Mouse (Mus musculus): ENCODE data around the gene Map3k10. TPM values are rescaled to one million over a fixed set of nuclear protein-coding genes. Genes with fewer than 3 reads are reported as not detected.

Gene Map3k10
- polyA plus RNA-seq, 1 experiment from 2014 or later: 6.9 TPM

- DNase-seq (ENCODE audit: low spot score): no peak
- 52% methylated on average over 9 of the region's 9 CpGs for WGBS
- peak overlapping the region; percentile 100 for H3K4me2 ChIP-seq (ENCODE audit: low read depth, low read length)
- H3K9ac ChIP-seq (replicated peaks; ENCODE audit: low read length): peak overlapping the region; percentile 86
- no peaks in the 10 kb centered on the region for H3K27me3 ChIP-seq (ENCODE audit: control insufficient read depth, insufficient read depth, low read length)
- H3K27ac ChIP-seq (replicated peaks; ENCODE audit: low read depth, low read length): no peak overlapping the region
- H3K9me3 ChIP-seq (replicated peaks; ENCODE audit: control insufficient read depth, low read length): no peaks in the 10 kb centered on the region
- H3K4me1 ChIP-seq (ENCODE audit: control insufficient read depth, insufficient read depth, low read length): no peaks in the 10 kb centered on the region; the same call in 1 of the 2 replicates
- no peaks in the 10 kb centered on the region for H3K36me3 ChIP-seq (replicated peaks; ENCODE audit: control insufficient read depth, insufficient read depth, low read depth, low read length)
- H3K4me3 ChIP-seq (ENCODE audit: low read depth, low read length): peak overlapping the region; percentile 89
- ATAC-seq (replicated peaks; ENCODE audit: insufficient number of reproducible peaks, low FRiP score, low TSS enrichment, low read depth): 0 out of 2 replicates have a peak, but pooled peaks have one; percentile 14
Measured at GRCm38 (mm10) chr7:27673064-27673574, 1.3 kb downstream of the Map3k10 start.

GRCm38 (mm10) chr7:27662038-27662437 is 12.4 kb downstream of the Map3k10 start:
- H3K4me1 ChIP-seq (ENCODE audit: control insufficient read depth, insufficient read depth, low read length): no peaks in the 10 kb centered on the region
- no peaks in the 10 kb centered on the region for H3K9me3 ChIP-seq (replicated peaks; ENCODE audit: control insufficient read depth, low read length)
- 88% methylated on average over 4 of the region's 4 CpGs for WGBS
- no peak overlapping the region for H3K27ac ChIP-seq (replicated peaks; ENCODE audit: low read depth, low read length)
- DNase-seq (ENCODE audit: low spot score) (no peak), ATAC-seq (replicated peaks; ENCODE audit: insufficient number of reproducible peaks, low FRiP score, low TSS enrichment, low read depth) (no peak)
- H3K27me3 ChIP-seq (ENCODE audit: control insufficient read depth, insufficient read depth, low read length): peaks cover 17% of the 10 kb centered on the region
- H3K4me3 ChIP-seq (ENCODE audit: low read depth, low read length): no peak overlapping the region
- no peaks in the 10 kb centered on the region; the same call in 1 of the 2 replicates for H3K36me3 ChIP-seq (replicated peaks; ENCODE audit: control insufficient read depth, insufficient read depth, low read depth, low read length)
- no peak overlapping the region for H3K9ac ChIP-seq (replicated peaks; ENCODE audit: low read length)
- no peak overlapping the region for H3K4me2 ChIP-seq (ENCODE audit: low read depth, low read length)

DNA sequence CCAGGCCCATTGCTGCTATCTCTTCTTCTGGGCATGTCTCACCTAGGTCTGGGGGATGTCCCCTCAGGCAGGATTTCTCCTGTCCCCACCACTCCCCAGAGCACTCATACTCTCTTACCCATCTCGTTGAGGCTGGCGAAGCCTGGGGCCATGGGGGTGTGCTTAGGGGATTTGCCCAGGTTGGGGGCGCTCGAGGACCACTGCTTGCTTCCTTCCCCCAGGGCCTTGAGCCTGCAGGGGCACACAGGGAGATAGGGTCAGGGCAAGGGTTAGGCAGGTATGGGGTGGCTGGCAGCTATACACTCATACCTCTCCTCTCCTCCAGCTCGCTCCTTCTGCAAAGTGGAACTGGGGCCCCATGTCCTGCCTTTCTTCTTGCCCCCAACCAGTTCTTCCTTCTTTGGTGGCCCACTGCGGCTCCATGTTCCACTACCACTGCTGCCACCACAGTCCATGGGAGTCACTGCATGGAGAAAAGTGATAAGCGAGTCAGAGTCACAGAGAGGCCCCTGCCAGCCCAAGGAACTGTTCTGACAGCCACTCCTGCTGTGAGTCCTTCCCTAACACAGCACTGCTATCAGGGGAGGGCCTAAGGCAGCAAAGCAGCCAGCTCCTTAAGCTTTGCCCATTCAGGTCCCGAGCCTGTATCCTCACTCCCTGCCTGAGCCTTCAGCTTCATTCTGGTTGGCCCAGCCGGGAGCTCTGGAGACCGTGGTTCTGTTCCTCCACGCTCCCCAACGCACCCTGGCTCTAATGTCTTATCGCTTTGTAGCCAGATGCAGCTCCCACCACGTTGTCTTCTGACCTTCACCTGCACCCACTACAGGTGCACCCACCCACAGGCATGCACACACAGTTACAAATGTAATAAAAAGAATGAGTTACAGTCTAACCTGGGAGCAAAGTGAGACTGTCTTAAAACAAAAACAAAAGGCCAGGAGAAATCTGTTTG is 15.4 kb downstream of the Map3k10 start:
- Histone ChIP-seq H3K4me2 (ENCODE audit: low read depth, low read length) (no peak overlapping the region), H3K4me1 (ENCODE audit: control insufficient read depth, insufficient read depth, low read length) (peaks cover 2% of the 10 kb centered on the region), H3K27ac (replicated peaks; ENCODE audit: low read depth, low read length) (no peak overlapping the region), H3K4me3 (ENCODE audit: low read depth, low read length) (no peak overlapping the region), H3K36me3 (replicated peaks; ENCODE audit: control insufficient read depth, insufficient read depth, low read depth, low read length) (no peaks in the 10 kb centered on the region; the same call in 1 of the 2 replicates), H3K27me3 (ENCODE audit: control insufficient read depth, insufficient read depth, low read length) (peaks cover 26% of the 10 kb centered on the region), H3K9ac (replicated peaks; ENCODE audit: low read length) (no peak overlapping the region), H3K9me3 (replicated peaks; ENCODE audit: control insufficient read depth, low read length) (no peaks in the 10 kb centered on the region)
- no peak for ATAC-seq (replicated peaks; ENCODE audit: insufficient number of reproducible peaks, low FRiP score, low TSS enrichment, low read depth)
- no peak for DNase-seq (ENCODE audit: low spot score)
- 54% methylated on average over 14 of the region's 14 CpGs for WGBS

- ATAC-seq (replicated peaks; ENCODE audit: insufficient number of reproducible peaks, low FRiP score, low TSS enrichment, low read depth) (no peak), DNase-seq (ENCODE audit: low spot score) (no peak)
- H3K9me3 ChIP-seq (replicated peaks; ENCODE audit: control insufficient read depth, low read length): no peaks in the 10 kb centered on the region
- H3K4me3 ChIP-seq (ENCODE audit: low read depth, low read length): no peak overlapping the region
- H3K4me1 ChIP-seq (ENCODE audit: control insufficient read depth, insufficient read depth, low read length): peaks cover 4% of the 10 kb centered on the region
- H3K4me2 ChIP-seq (ENCODE audit: low read depth, low read length): no peak overlapping the region
- 23% methylated on average over 48 of the region's 53 CpGs for WGBS
- H3K9ac ChIP-seq (replicated peaks; ENCODE audit: low read length): no peak overlapping the region
- H3K27me3 ChIP-seq (ENCODE audit: control insufficient read depth, insufficient read depth, low read length): peaks cover 33% of the 10 kb centered on the region
- no peak overlapping the region for H3K27ac ChIP-seq (replicated peaks; ENCODE audit: low read depth, low read length)
- no peaks in the 10 kb centered on the region for H3K36me3 ChIP-seq (replicated peaks; ENCODE audit: control insufficient read depth, insufficient read depth, low read depth, low read length)
Measured at GRCm38 (mm10) chr7:27657824-27658395, 16.5 kb downstream of the Map3k10 start.

DNA sequence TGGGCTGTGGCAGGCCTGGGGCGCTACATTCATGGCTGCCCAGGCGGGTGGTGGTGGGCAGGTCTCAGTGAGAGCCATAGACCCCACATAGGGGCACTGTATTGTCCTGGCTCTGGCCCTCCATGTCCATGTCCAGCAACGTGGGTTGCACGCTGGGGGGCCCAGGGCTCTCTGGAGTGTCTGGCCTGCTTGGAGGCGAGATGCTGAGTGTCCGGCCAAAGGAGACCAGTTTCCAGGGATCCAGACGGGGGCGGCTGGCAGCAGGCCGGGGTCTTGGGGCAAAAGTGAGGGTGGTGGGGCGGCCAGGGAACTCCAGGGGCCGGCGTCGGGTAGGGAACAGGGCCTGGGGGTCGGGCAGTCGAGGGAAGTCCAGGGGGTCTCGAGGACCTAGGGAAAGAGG is 17.8 kb downstream of the Map3k10 start:
- H3K4me2 ChIP-seq (ENCODE audit: low read depth, low read length): no peak overlapping the region
- H3K27me3 ChIP-seq (ENCODE audit: control insufficient read depth, insufficient read depth, low read length): peaks cover 39% of the 10 kb centered on the region
- no peak for ATAC-seq (replicated peaks; ENCODE audit: insufficient number of reproducible peaks, low FRiP score, low TSS enrichment, low read depth)
- 91% methylated on average over 16 of the region's 16 CpGs for WGBS
- no peaks in the 10 kb centered on the region for H3K36me3 ChIP-seq (replicated peaks; ENCODE audit: control insufficient read depth, insufficient read depth, low read depth, low read length)
- H3K27ac ChIP-seq (replicated peaks; ENCODE audit: low read depth, low read length): no peak overlapping the region
- H3K9ac ChIP-seq (replicated peaks; ENCODE audit: low read length): no peak overlapping the region
- no peak for DNase-seq (ENCODE audit: low spot score)
- peaks cover 4% of the 10 kb centered on the region for H3K4me1 ChIP-seq (ENCODE audit: control insufficient read depth, insufficient read depth, low read length)
- H3K9me3 ChIP-seq (replicated peaks; ENCODE audit: control insufficient read depth, low read length): no peaks in the 10 kb centered on the region
- no peak overlapping the region for H3K4me3 ChIP-seq (ENCODE audit: low read depth, low read length)

DNA sequence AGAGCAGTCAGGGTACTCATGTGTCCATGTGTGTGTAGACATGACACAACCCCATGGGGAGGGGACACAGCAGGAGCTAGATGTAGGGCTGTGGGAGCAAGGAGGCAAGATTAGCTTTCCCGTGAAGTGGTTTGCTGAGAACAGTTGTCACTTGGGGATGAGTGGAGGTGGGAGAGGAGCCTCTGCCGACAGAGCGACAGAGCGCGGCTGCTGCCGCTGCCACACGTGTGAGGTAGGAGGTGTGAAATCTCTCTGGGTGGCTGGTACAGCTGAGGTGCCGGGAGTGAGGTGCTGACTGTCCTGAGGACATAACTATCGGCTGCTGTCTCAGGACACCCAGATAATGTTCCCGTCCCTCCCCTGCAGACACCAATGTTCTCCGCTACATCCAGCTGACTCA is 18.9 kb downstream of the Map3k10 start:
- no peaks in the 10 kb centered on the region for H3K36me3 ChIP-seq (replicated peaks; ENCODE audit: control insufficient read depth, insufficient read depth, low read depth, low read length)
- no peak overlapping the region for H3K9ac ChIP-seq (replicated peaks; ENCODE audit: low read length)
- no peak overlapping the region for H3K4me2 ChIP-seq (ENCODE audit: low read depth, low read length)
- ATAC-seq (replicated peaks; ENCODE audit: insufficient number of reproducible peaks, low FRiP score, low TSS enrichment, low read depth) (no peak), DNase-seq (ENCODE audit: low spot score) (no peak)
- 76% methylated on average over 11 of the region's 11 CpGs for WGBS
- H3K9me3 ChIP-seq (replicated peaks; ENCODE audit: control insufficient read depth, low read length): no peaks in the 10 kb centered on the region
- H3K4me1 ChIP-seq (ENCODE audit: control insufficient read depth, insufficient read depth, low read length): peaks cover 4% of the 10 kb centered on the region
- H3K4me3 ChIP-seq (ENCODE audit: low read depth, low read length): no peak overlapping the region
- H3K27me3 ChIP-seq (ENCODE audit: control insufficient read depth, insufficient read depth, low read length): peaks cover 39% of the 10 kb centered on the region
- H3K27ac ChIP-seq (replicated peaks; ENCODE audit: low read depth, low read length): no peak overlapping the region

DNA sequence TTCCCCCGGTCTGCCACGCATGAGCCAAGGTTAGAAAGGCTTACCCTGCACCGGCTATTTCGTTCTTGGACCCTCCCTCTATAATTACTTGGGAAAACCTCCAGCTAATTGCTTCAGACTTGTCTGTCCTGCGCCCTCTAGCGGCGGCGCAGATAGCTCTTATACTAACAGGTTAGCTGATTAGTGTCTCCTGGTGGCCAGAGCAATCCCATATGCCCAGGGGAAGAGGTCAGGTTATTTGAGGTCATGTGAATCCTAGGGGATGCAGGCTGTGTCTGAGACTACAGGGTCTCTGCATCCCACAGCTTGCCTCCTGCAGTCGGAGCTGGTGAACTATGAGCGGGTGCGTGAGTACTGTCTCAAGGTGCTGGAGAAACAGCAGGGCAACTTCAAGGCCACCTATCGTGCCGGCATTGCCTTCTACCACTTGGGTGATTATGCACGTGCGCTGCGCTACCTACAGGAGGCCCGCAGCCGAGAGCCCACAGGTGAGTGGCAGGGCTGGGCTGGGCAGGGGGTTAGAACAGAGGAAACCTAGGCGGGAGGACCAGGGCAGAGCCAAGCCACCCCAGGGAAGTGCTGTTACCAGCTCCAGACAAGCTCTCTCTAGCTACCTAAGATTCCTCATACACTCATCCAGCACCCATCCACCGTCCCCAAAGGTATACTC is 19.7 kb downstream of the Map3k10 start:
- Histone ChIP-seq H3K4me2 (ENCODE audit: low read depth, low read length) (no peak overlapping the region), H3K4me3 (ENCODE audit: low read depth, low read length) (no peak overlapping the region), H3K9ac (replicated peaks; ENCODE audit: low read length) (no peak overlapping the region), H3K27me3 (ENCODE audit: control insufficient read depth, insufficient read depth, low read length) (peaks cover 39% of the 10 kb centered on the region), H3K36me3 (replicated peaks; ENCODE audit: control insufficient read depth, insufficient read depth, low read depth, low read length) (no peaks in the 10 kb centered on the region), H3K4me1 (ENCODE audit: control insufficient read depth, insufficient read depth, low read length) (peaks cover 4% of the 10 kb centered on the region), H3K27ac (replicated peaks; ENCODE audit: low read depth, low read length) (no peak overlapping the region), H3K9me3 (replicated peaks; ENCODE audit: control insufficient read depth, low read length) (no peaks in the 10 kb centered on the region)
- ATAC-seq (replicated peaks; ENCODE audit: insufficient number of reproducible peaks, low FRiP score, low TSS enrichment, low read depth): no peak
- peak; percentile 31 for DNase-seq (ENCODE audit: low spot score)
- 60% methylated on average over 20 of the region's 20 CpGs for WGBS

Data from embryonic facial prominence, embryonic 11.5 days (tissue).